Comparison of ENCODE assay signal across 9 mouse cellular contexts in the genomic region with DNA sequence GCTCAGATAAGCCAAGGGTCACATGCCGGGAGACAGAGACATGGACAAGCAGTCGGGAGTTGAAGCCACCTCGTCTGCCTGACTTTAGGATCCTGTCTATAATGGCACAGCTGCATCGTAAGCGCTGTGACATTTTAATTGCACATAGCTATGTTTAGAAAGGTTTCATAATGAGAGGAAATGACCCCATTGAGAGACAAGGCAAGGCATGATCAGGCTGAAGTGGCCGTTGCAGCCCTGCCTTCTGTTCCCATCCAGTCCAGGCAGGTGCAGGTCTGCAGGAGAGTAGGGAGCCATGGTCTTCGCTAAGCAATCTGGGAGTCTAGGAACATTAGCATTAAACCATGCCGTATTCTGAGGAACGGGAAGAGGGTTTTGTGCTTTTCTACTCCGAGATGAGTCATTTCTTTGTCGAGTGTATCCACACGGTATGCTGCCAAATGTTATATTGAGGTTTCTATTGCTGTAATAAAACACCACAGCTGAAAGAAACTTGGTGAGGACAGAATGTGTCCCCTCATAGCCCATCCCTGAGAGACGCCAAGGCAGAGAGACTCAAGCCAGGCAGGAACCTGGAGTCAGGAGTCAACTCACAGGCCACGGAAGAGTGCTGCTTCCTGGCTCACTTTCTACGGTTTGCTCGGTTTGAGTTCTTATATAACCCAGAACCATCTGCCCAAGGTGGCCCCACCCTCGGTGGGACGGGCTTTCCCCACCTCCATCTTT. TPM values are rescaled to one million over a fixed set of nuclear protein-coding genes. Genes with fewer than 3 reads are reported as not detected.
DNase-seq lines count a peak whose midpoint lies in the region; ATAC-seq and TF ChIP-seq lines count a peak whose summit lies in the region.
"Had no signal": no experiment of that assay in that cellular context is flagged by ENCODE, and none has a peak within 500 bp of the region (broad histone marks: within the 10 kb centered on the region; RNA-seq: fewer than 3 reads in every experiment).

No protein-coding gene starts in this region.

- no peaks in the 10 kb centered on the region for H3K9me3 ChIP-seq in hindbrain, embryonic 10.5 days
- no peaks in the 10 kb centered on the region for H3K9me3 ChIP-seq in hindbrain, embryonic 14.5 days (ENCODE audit: control insufficient read depth, low read length)
- H3K9me3 ChIP-seq in liver, postnatal 0 days (ENCODE audit: low read length) = no peaks in the 10 kb centered on the region
- no peaks in the 10 kb centered on the region for H3K9me3 ChIP-seq in hindbrain, embryonic 16.5 days (ENCODE audit: control insufficient read depth, low read length)

- no peak for TF ChIP-seq EP300 in liver, postnatal 0 days (IDR thresholded peaks at IDR 0.05; ENCODE audit: low read depth)

- peak overlapping the region; percentile 35; the same call in 1 of the 2 replicates for H3K27ac ChIP-seq in hindbrain, embryonic 10.5 days
- H3K27ac ChIP-seq in hindbrain, embryonic 14.5 days = no peak overlapping the region
- no peak overlapping the region for H3K27ac ChIP-seq in liver, postnatal 0 days (ENCODE audit: low read depth)
- no peak overlapping the region for H3K27ac ChIP-seq in hindbrain, embryonic 16.5 days (ENCODE audit: low read depth, low read length)

- no peak overlapping the region for H3K4me3 ChIP-seq in hindbrain, embryonic 10.5 days
- H3K4me3 ChIP-seq in hindbrain, embryonic 14.5 days (replicated peaks; ENCODE audit: low read length) = no peak overlapping the region
- no peak overlapping the region for H3K4me3 ChIP-seq in liver, postnatal 0 days (ENCODE audit: low read depth, low read length)
- H3K4me3 ChIP-seq in hindbrain, embryonic 16.5 days (ENCODE audit: low read length) = no peak overlapping the region

- TF ChIP-seq CTCF in liver, postnatal 0 days (IDR thresholded peaks at IDR 0.05; ENCODE audit: low read depth) = no peak

- peaks cover 9% of the 10 kb centered on the region; the same call in 1 of the 2 replicates for H3K4me1 ChIP-seq in hindbrain, embryonic 10.5 days (replicated peaks)
- H3K4me1 ChIP-seq in hindbrain, embryonic 14.5 days (replicated peaks; ENCODE audit: control insufficient read depth, insufficient read depth, low read length) = peaks cover 4% of the 10 kb centered on the region; the same call in 1 of the 2 replicates
- peaks cover 5% of the 10 kb centered on the region for H3K4me1 ChIP-seq in liver, postnatal 0 days (ENCODE audit: insufficient read depth)
- H3K4me1 ChIP-seq in hindbrain, embryonic 16.5 days (ENCODE audit: control insufficient read depth, insufficient read depth, low read depth, low read length) = no peaks in the 10 kb centered on the region

- H3K36me3 ChIP-seq in hindbrain, embryonic 10.5 days = no peaks in the 10 kb centered on the region
- H3K36me3 ChIP-seq in hindbrain, embryonic 14.5 days (replicated peaks; ENCODE audit: control insufficient read depth, insufficient read depth) = no peaks in the 10 kb centered on the region
- H3K36me3 ChIP-seq in liver, postnatal 0 days (replicated peaks; ENCODE audit: insufficient read depth, low read length) = no peaks in the 10 kb centered on the region
- no peaks in the 10 kb centered on the region for H3K36me3 ChIP-seq in hindbrain, embryonic 16.5 days (ENCODE audit: control insufficient read depth, insufficient read depth, low read length)
- H3K36me3 ChIP-seq: G1E had no signal

- no peak for DNase-seq in hindbrain, embryonic 10.5 days (ENCODE audit: low spot score)
- DNase-seq in hindbrain, embryonic 14.5 days (ENCODE audit: low spot score) = no peak
- DNase-seq in 416B (ENCODE audit: low read depth) = peak; percentile 85
- DNase-seq in liver, postnatal 0 days = no peak
- no peak for DNase-seq in c-Kit-positive CD71-positive TER-119-positive erythroid progenitor cells, embryonic 14.5 days (ENCODE audit: low spot score)
- DNase-seq in left cerebral cortex, adult 11 months (ENCODE audit: low spot score) = no peak

- H3K9ac ChIP-seq in hindbrain, embryonic 14.5 days = no peak overlapping the region
- no peak overlapping the region for H3K9ac ChIP-seq in liver, postnatal 0 days (replicated peaks)
- H3K9ac ChIP-seq in hindbrain, embryonic 16.5 days (ENCODE audit: low read depth, low read length) = no peak overlapping the region

- ATAC-seq in hindbrain, embryonic 14.5 days (ENCODE audit: low FRiP score) = no peak
- peak; percentile 31 for ATAC-seq in common myeloid progenitor, adult 5-6 weeks (replicated peaks; ENCODE audit: low read depth, poor library complexity, severe bottlenecking)
- no peak for ATAC-seq in liver, postnatal 0 days
- ATAC-seq in hindbrain, embryonic 16.5 days = no peak

- 79% methylated on average over 18 of the region's 18 CpGs for WGBS in hindbrain, embryonic 10.5 days
- WGBS in hindbrain, embryonic 14.5 days = 75% methylated on average over 18 of the region's 18 CpGs
- 41% methylated on average over 18 of the region's 18 CpGs for WGBS in liver, postnatal 0 days (ENCODE audit: insufficient replicate concordance)
- WGBS in hindbrain, embryonic 16.5 days = 63% methylated on average over 18 of the region's 18 CpGs

- H3K4me2 ChIP-seq in hindbrain, embryonic 14.5 days (replicated peaks) = no peak overlapping the region
- peak overlapping the region; percentile 36; the same call in 1 of the 2 replicates for H3K4me2 ChIP-seq in liver, postnatal 0 days (ENCODE audit: low read depth, low read length)
- no peak overlapping the region for H3K4me2 ChIP-seq in hindbrain, embryonic 16.5 days (ENCODE audit: low read length)

- H3K27me3 ChIP-seq in hindbrain, embryonic 10.5 days (ENCODE audit: insufficient read depth, poor library complexity, severe bottlenecking) = no peaks in the 10 kb centered on the region
- H3K27me3 ChIP-seq in hindbrain, embryonic 14.5 days (ENCODE audit: control insufficient read depth, insufficient read depth, low read length) = no peaks in the 10 kb centered on the region
- H3K27me3 ChIP-seq in liver, postnatal 0 days (ENCODE audit: insufficient read depth, low read length) = no peaks in the 10 kb centered on the region
- H3K27me3 ChIP-seq in hindbrain, embryonic 16.5 days (replicated peaks; ENCODE audit: control insufficient read depth, insufficient read depth, low read length) = no peaks in the 10 kb centered on the region

RNA-seq across cellular contexts. Expression of a gene that starts 30.3 kb away (rescaled TPM):
- 0.20 and 0.26 TPM in 2 replicates for polyA plus RNA-seq in hindbrain, embryonic 10.5 days (2016; fragmentation: Nextera tagmentation; extraction: Ambion mirVana)
- 0.18 and 0.25 TPM in 2 replicates for polyA plus RNA-seq in hindbrain, embryonic 14.5 days (2014; fragmentation: Nextera tagmentation; extraction: Ambion mirVana)
- not detected in 2 replicates for total RNA-seq in common myeloid progenitor, adult 5-6 weeks (2017)
- polyA plus RNA-seq in liver, postnatal 0 days (2015; fragmentation: Nextera tagmentation; extraction: Ambion mirVana) = 0.02 and 0.05 TPM in 2 replicates
- 0.20 and 0.52 TPM in 2 replicates for polyA plus RNA-seq in hindbrain, embryonic 16.5 days (2015; fragmentation: Nextera tagmentation; extraction: Ambion mirVana)
- polyA plus RNA-seq: G1E had no signal
